ENCODE assay signal across 10 mouse cellular contexts in genomic region chr7:43747788-43748187, GRCm38 (mm10). TPM values are rescaled to one million over a fixed set of nuclear protein-coding genes. Genes with fewer than 3 reads are reported as not detected.
DNase-seq lines count a peak whose midpoint lies in the region; ATAC-seq and TF ChIP-seq lines count a peak whose summit lies in the region.
"Had no signal": no experiment of that assay in that cellular context is flagged by ENCODE, and none has a peak within 500 bp of the region (broad histone marks: within the 10 kb centered on the region; RNA-seq: fewer than 3 reads in every experiment).

No protein-coding gene starts in this region.

- H3K4me2 ChIP-seq in hindbrain, embryonic 14.5 days (replicated peaks): no peak overlapping the region
- no peak overlapping the region for H3K4me2 ChIP-seq in hindbrain, embryonic 16.5 days (ENCODE audit: low read length)
- H3K4me2 ChIP-seq in lung, embryonic 16.5 days (ENCODE audit: low read depth, low read length): no peak overlapping the region
- H3K4me2 ChIP-seq in neural tube, embryonic 15.5 days: no peak overlapping the region
- H3K4me2 ChIP-seq: forebrain, embryonic 13.5 days had no signal

- ATAC-seq in hindbrain, embryonic 14.5 days (ENCODE audit: low FRiP score): no peak
- no peak for ATAC-seq in hindbrain, embryonic 16.5 days
- ATAC-seq in lung, embryonic 16.5 days (ENCODE audit: low read depth): peak; percentile 57; the same call in 1 of the 2 replicates
- no peak for ATAC-seq in neural tube, embryonic 15.5 days (ENCODE audit: low FRiP score)
- no peak for ATAC-seq in activated CD4-positive, CD25-positive, alpha-beta regulatory T cell, adult 4 months
- ATAC-seq: forebrain, embryonic 13.5 days had no signal

- H3K27ac ChIP-seq in hindbrain, embryonic 14.5 days: no peak overlapping the region
- H3K27ac ChIP-seq in hindbrain, embryonic 16.5 days (ENCODE audit: low read depth, low read length): no peak overlapping the region
- H3K27ac ChIP-seq in MEL (ENCODE audit: control insufficient read depth, low read depth, low read length): no peak overlapping the region
- peak overlapping the region; percentile 13 for H3K27ac ChIP-seq in lung, embryonic 16.5 days (ENCODE audit: low read length)
- no peak overlapping the region for H3K27ac ChIP-seq in neural tube, embryonic 15.5 days (replicated peaks)
- H3K27ac ChIP-seq: forebrain, embryonic 13.5 days had no signal

- no peaks in the 10 kb centered on the region for H3K27me3 ChIP-seq in hindbrain, embryonic 14.5 days (ENCODE audit: control insufficient read depth, insufficient read depth, low read length)
- no peaks in the 10 kb centered on the region for H3K27me3 ChIP-seq in hindbrain, embryonic 16.5 days (replicated peaks; ENCODE audit: control insufficient read depth, insufficient read depth, low read length)
- H3K27me3 ChIP-seq in MEL (ENCODE audit: control insufficient read depth in 1 of 2, insufficient read depth in 2 of 2, low read length in 2 of 2): no peaks in the 10 kb centered on the region
- no peaks in the 10 kb centered on the region for H3K27me3 ChIP-seq in lung, embryonic 16.5 days (ENCODE audit: control insufficient read depth, insufficient read depth, low read depth, low read length)
- no peaks in the 10 kb centered on the region for H3K27me3 ChIP-seq in neural tube, embryonic 15.5 days (replicated peaks)
- H3K27me3 ChIP-seq: forebrain, embryonic 13.5 days had no signal

- peak; percentile 26 for DNase-seq in hindbrain, embryonic 14.5 days (ENCODE audit: low spot score)
- peak; percentile 2 for DNase-seq in MEL (ENCODE audit: low read depth, low spot score)
- peak; percentile 74 for DNase-seq in heart, adult 8-10 months (ENCODE audit: low spot score)
- no peak for DNase-seq in spleen, adult 12 weeks (ENCODE audit: low spot score)

- no peak for TF ChIP-seq CTCF in MEL (IDR thresholded peaks at IDR 0.05 in 2 of 3, conservative IDR thresholded peaks at IDR 0.05 in 1 of 3; ENCODE audit: control insufficient read depth in 1 of 3, insufficient read depth in 1 of 3, low read depth in 2 of 3, low read length in 3 of 3, poor library complexity in 1 of 3, severe bottlenecking in 1 of 3)

- H3K4me3 ChIP-seq in hindbrain, embryonic 14.5 days (replicated peaks; ENCODE audit: low read length): no peak overlapping the region
- no peak overlapping the region for H3K4me3 ChIP-seq in hindbrain, embryonic 16.5 days (ENCODE audit: low read length)
- no peak overlapping the region for H3K4me3 ChIP-seq in MEL (ENCODE audit: control insufficient read depth in 1 of 2, insufficient read depth in 1 of 2, low read depth in 2 of 2, low read length in 2 of 2)
- no peak overlapping the region for H3K4me3 ChIP-seq in lung, embryonic 16.5 days (ENCODE audit: low read length)
- H3K4me3 ChIP-seq in neural tube, embryonic 15.5 days (replicated peaks): no peak overlapping the region
- H3K4me3 ChIP-seq: forebrain, embryonic 13.5 days had no signal

- H3K36me3 ChIP-seq in hindbrain, embryonic 14.5 days (replicated peaks; ENCODE audit: control insufficient read depth, insufficient read depth): no peaks in the 10 kb centered on the region
- H3K36me3 ChIP-seq in hindbrain, embryonic 16.5 days (ENCODE audit: control insufficient read depth, insufficient read depth, low read length): no peaks in the 10 kb centered on the region
- no peaks in the 10 kb centered on the region for H3K36me3 ChIP-seq in MEL (ENCODE audit: control insufficient read depth in 1 of 2, insufficient read depth in 2 of 2, low read length in 2 of 2)
- H3K36me3 ChIP-seq in lung, embryonic 16.5 days (ENCODE audit: control insufficient read depth, insufficient read depth, low read length): no peaks in the 10 kb centered on the region
- H3K36me3 ChIP-seq in neural tube, embryonic 15.5 days: no peaks in the 10 kb centered on the region

- H3K9ac ChIP-seq in hindbrain, embryonic 14.5 days: no peak overlapping the region
- H3K9ac ChIP-seq in hindbrain, embryonic 16.5 days (ENCODE audit: low read depth, low read length): no peak overlapping the region
- no peak overlapping the region for H3K9ac ChIP-seq in MEL (ENCODE audit: control insufficient read depth, low read depth, low read length, poor library complexity, severe bottlenecking)
- H3K9ac ChIP-seq in lung, embryonic 16.5 days (ENCODE audit: low read length): no peak overlapping the region
- no peak overlapping the region for H3K9ac ChIP-seq in neural tube, embryonic 15.5 days (replicated peaks)
- H3K9ac ChIP-seq: forebrain, embryonic 13.5 days had no signal

- H3K9me3 ChIP-seq in hindbrain, embryonic 14.5 days (ENCODE audit: control insufficient read depth, low read length): no peaks in the 10 kb centered on the region
- H3K9me3 ChIP-seq in hindbrain, embryonic 16.5 days (ENCODE audit: control insufficient read depth, low read length): no peaks in the 10 kb centered on the region
- no peaks in the 10 kb centered on the region for H3K9me3 ChIP-seq in MEL (replicated peaks; ENCODE audit: insufficient read depth, low read length)
- H3K9me3 ChIP-seq in lung, embryonic 16.5 days (ENCODE audit: control insufficient read depth, low read length): no peaks in the 10 kb centered on the region
- no peaks in the 10 kb centered on the region for H3K9me3 ChIP-seq in neural tube, embryonic 15.5 days (replicated peaks)
- H3K9me3 ChIP-seq: forebrain, embryonic 13.5 days had no signal

- no peaks in the 10 kb centered on the region for H3K4me1 ChIP-seq in hindbrain, embryonic 14.5 days (replicated peaks; ENCODE audit: control insufficient read depth, insufficient read depth, low read length)
- H3K4me1 ChIP-seq in hindbrain, embryonic 16.5 days (ENCODE audit: control insufficient read depth, insufficient read depth, low read depth, low read length): no peaks in the 10 kb centered on the region
- H3K4me1 ChIP-seq in MEL (ENCODE audit: control insufficient read depth in 1 of 2, insufficient read depth in 2 of 2, low read length in 2 of 2): no peaks in the 10 kb centered on the region
- peaks cover 3% of the 10 kb centered on the region; the same call in 1 of the 2 replicates for H3K4me1 ChIP-seq in lung, embryonic 16.5 days (replicated peaks; ENCODE audit: control insufficient read depth, insufficient read depth, low read length)
- 0 out of 2 replicates have a peak, but pooled peaks cover 2% of the 10 kb centered on the region for H3K4me1 ChIP-seq in neural tube, embryonic 15.5 days
- H3K4me1 ChIP-seq: forebrain, embryonic 13.5 days had no signal

- 37% methylated on average over 1 of the region's 1 CpGs for WGBS in hindbrain, embryonic 14.5 days
- WGBS in hindbrain, embryonic 16.5 days: 28% methylated on average over 1 of the region's 1 CpGs
- WGBS in lung, embryonic 16.5 days: 43% methylated on average over 1 of the region's 1 CpGs
- WGBS in neural tube, embryonic 15.5 days: 58% methylated on average over 1 of the region's 1 CpGs

- no peaks in the 10 kb centered on the region for H3K79me2 ChIP-seq in MEL (ENCODE audit: control insufficient read depth, insufficient read depth, low read length, poor library complexity)

- no peak for TF ChIP-seq RAD21 in MEL (IDR thresholded peaks at IDR 0.05; ENCODE audit: low read depth, low read length)

- no peak for TF ChIP-seq POLR2A in MEL (IDR thresholded peaks at IDR 0.05; ENCODE audit: control insufficient read depth in 1 of 2, insufficient read depth in 1 of 2, low read depth in 1 of 2, low read length in 2 of 2, poor library complexity in 1 of 2)

- TF ChIP-seq EP300 in MEL (IDR thresholded peaks at IDR 0.05; ENCODE audit: low read depth in 1 of 2, low read length in 2 of 2): no peak

RNA-seq across cellular contexts. Expression of gene Klk12, which starts 20.9 kb away (rescaled TPM):
- not detected in 2 replicates for polyA plus RNA-seq in hindbrain, embryonic 14.5 days (2014; fragmentation: Nextera tagmentation; extraction: Ambion mirVana)
- polyA plus RNA-seq in hindbrain, embryonic 16.5 days (2015; fragmentation: Nextera tagmentation; extraction: Ambion mirVana): not detected in 2 replicates
- total RNA-seq in MEL (2012; rRNA removed): not detected in 2 replicates
- not detected for polyA plus RNA-seq in MEL (2012; ENCODE audit: insufficient read depth in 1 of 2, insufficient read length in 2 of 2, low read depth in 1 of 2, low replicate concordance in 2 of 2, missing spikeins in 1 of 2)
- not detected for total RNA-seq in heart, adult 8-10 months (2022)
- not detected in 2 replicates for polyA plus RNA-seq in lung, embryonic 16.5 days (2015; fragmentation: Nextera tagmentation; extraction: Ambion mirVana)
- polyA plus RNA-seq in neural tube, embryonic 15.5 days (2015; fragmentation: Nextera tagmentation; extraction: Ambion mirVana): not detected in 2 replicates
- not detected for polyA plus RNA-seq in activated CD4-positive, CD25-positive, alpha-beta regulatory T cell, adult 4 months (2017; shearing (Covaris generic))
- total RNA-seq: megakaryocyte-erythroid progenitor cell, adult 5-6 weeks had no signal
- polyA plus RNA-seq: forebrain, embryonic 13.5 days had no signal

RNA-seq across cellular contexts. Expression of gene Klk11, which starts 26.6 kb away (rescaled TPM):
- polyA plus RNA-seq in hindbrain, embryonic 14.5 days (2014; fragmentation: Nextera tagmentation; extraction: Ambion mirVana): not detected in 2 replicates
- 0.20 TPM in 1 of 2 replicates, not detected in the other for polyA plus RNA-seq in hindbrain, embryonic 16.5 days (2015; fragmentation: Nextera tagmentation; extraction: Ambion mirVana)
- not detected in 2 replicates for total RNA-seq in MEL (2012; rRNA removed)
- polyA plus RNA-seq in MEL (2012; ENCODE audit: insufficient read depth in 1 of 2, insufficient read length in 2 of 2, low read depth in 1 of 2, low replicate concordance in 2 of 2, missing spikeins in 1 of 2): not detected
- total RNA-seq in heart, adult 8-10 months (2022): under 1 TPM in 3 of 4 experiments, not detected in 1; 0.32 to 0.79 (median 0.37) TPM
- polyA plus RNA-seq in lung, embryonic 16.5 days (2015; fragmentation: Nextera tagmentation; extraction: Ambion mirVana): 0.41 and 0.75 TPM in 2 replicates
- 0.33 TPM in 1 of 2 replicates, not detected in the other for polyA plus RNA-seq in neural tube, embryonic 15.5 days (2015; fragmentation: Nextera tagmentation; extraction: Ambion mirVana)
- polyA plus RNA-seq in activated CD4-positive, CD25-positive, alpha-beta regulatory T cell, adult 4 months (2017; shearing (Covaris generic)): under 1 TPM in 1 of 2 experiments, not detected in 1; 0.36 TPM
- total RNA-seq: megakaryocyte-erythroid progenitor cell, adult 5-6 weeks had no signal
- polyA plus RNA-seq: forebrain, embryonic 13.5 days had no signal

RNA-seq across cellular contexts. Expression of gene Klk10, which starts 33.0 kb away (rescaled TPM):
- not detected in 2 replicates for polyA plus RNA-seq in hindbrain, embryonic 14.5 days (2014; fragmentation: Nextera tagmentation; extraction: Ambion mirVana)
- polyA plus RNA-seq in hindbrain, embryonic 16.5 days (2015; fragmentation: Nextera tagmentation; extraction: Ambion mirVana): 0.21 and 0.30 TPM in 2 replicates
- not detected in 2 replicates for total RNA-seq in MEL (2012; rRNA removed)
- not detected for polyA plus RNA-seq in MEL (2012; ENCODE audit: insufficient read depth in 1 of 2, insufficient read length in 2 of 2, low read depth in 1 of 2, low replicate concordance in 2 of 2, missing spikeins in 1 of 2)
- under 1 TPM; 0.22 to 0.57 (median 0.25) TPM for total RNA-seq in heart, adult 8-10 months (2022)
- polyA plus RNA-seq in lung, embryonic 16.5 days (2015; fragmentation: Nextera tagmentation; extraction: Ambion mirVana): 4.6 and 6.4 TPM in 2 replicates
- 0.10 and 0.51 TPM in 2 replicates for polyA plus RNA-seq in neural tube, embryonic 15.5 days (2015; fragmentation: Nextera tagmentation; extraction: Ambion mirVana)
- under 1 TPM in 1 of 2 experiments, not detected in 1; 0.32 TPM for polyA plus RNA-seq in activated CD4-positive, CD25-positive, alpha-beta regulatory T cell, adult 4 months (2017; shearing (Covaris generic))
- total RNA-seq: megakaryocyte-erythroid progenitor cell, adult 5-6 weeks had no signal
- polyA plus RNA-seq: forebrain, embryonic 13.5 days had no signal

RNA-seq across cellular contexts. Expression of gene Klk13, which starts 35.4 kb away (rescaled TPM):
- not detected in 2 replicates for polyA plus RNA-seq in hindbrain, embryonic 14.5 days (2014; fragmentation: Nextera tagmentation; extraction: Ambion mirVana)
- 0.16 TPM in 2 replicates for polyA plus RNA-seq in hindbrain, embryonic 16.5 days (2015; fragmentation: Nextera tagmentation; extraction: Ambion mirVana)
- total RNA-seq in MEL (2012; rRNA removed): not detected in 2 replicates
- polyA plus RNA-seq in MEL (2012; ENCODE audit: insufficient read depth in 1 of 2, insufficient read length in 2 of 2, low read depth in 1 of 2, low replicate concordance in 2 of 2, missing spikeins in 1 of 2): not detected
- total RNA-seq in heart, adult 8-10 months (2022): not detected
- polyA plus RNA-seq in lung, embryonic 16.5 days (2015; fragmentation: Nextera tagmentation; extraction: Ambion mirVana): 3.9 and 5.5 TPM in 2 replicates
- polyA plus RNA-seq in neural tube, embryonic 15.5 days (2015; fragmentation: Nextera tagmentation; extraction: Ambion mirVana): 0.17 and 0.38 TPM in 2 replicates
- not detected for polyA plus RNA-seq in activated CD4-positive, CD25-positive, alpha-beta regulatory T cell, adult 4 months (2017; shearing (Covaris generic))
- total RNA-seq: megakaryocyte-erythroid progenitor cell, adult 5-6 weeks had no signal
- polyA plus RNA-seq: forebrain, embryonic 13.5 days had no signal

RNA-seq across cellular contexts. Expression of gene Klk9, which starts 43.9 kb away (rescaled TPM):
- not detected in 2 replicates for polyA plus RNA-seq in hindbrain, embryonic 14.5 days (2014; fragmentation: Nextera tagmentation; extraction: Ambion mirVana)
- polyA plus RNA-seq in hindbrain, embryonic 16.5 days (2015; fragmentation: Nextera tagmentation; extraction: Ambion mirVana): 0.10 and 0.31 TPM in 2 replicates
- total RNA-seq in MEL (2012; rRNA removed): not detected in 2 replicates
- not detected for polyA plus RNA-seq in MEL (2012; ENCODE audit: insufficient read depth in 1 of 2, insufficient read length in 2 of 2, low read depth in 1 of 2, low replicate concordance in 2 of 2, missing spikeins in 1 of 2)
- total RNA-seq in heart, adult 8-10 months (2022): not detected
- polyA plus RNA-seq in lung, embryonic 16.5 days (2015; fragmentation: Nextera tagmentation; extraction: Ambion mirVana): 0.14 and 0.33 TPM in 2 replicates
- 0.23 TPM in 1 of 2 replicates, not detected in the other for polyA plus RNA-seq in neural tube, embryonic 15.5 days (2015; fragmentation: Nextera tagmentation; extraction: Ambion mirVana)
- polyA plus RNA-seq in activated CD4-positive, CD25-positive, alpha-beta regulatory T cell, adult 4 months (2017; shearing (Covaris generic)): not detected
- total RNA-seq: megakaryocyte-erythroid progenitor cell, adult 5-6 weeks had no signal
- polyA plus RNA-seq: forebrain, embryonic 13.5 days had no signal
